Mouse (Mus musculus): ENCODE results near the gene Tnfsf15. TPM values are rescaled to one million over a fixed set of nuclear protein-coding genes. Genes with fewer than 3 reads are reported as not detected.

Tnfsf15 gene
- total RNA-seq, 2 experiments from 2014 or later = 0.08 TPM; not detected in 1

DNA sequence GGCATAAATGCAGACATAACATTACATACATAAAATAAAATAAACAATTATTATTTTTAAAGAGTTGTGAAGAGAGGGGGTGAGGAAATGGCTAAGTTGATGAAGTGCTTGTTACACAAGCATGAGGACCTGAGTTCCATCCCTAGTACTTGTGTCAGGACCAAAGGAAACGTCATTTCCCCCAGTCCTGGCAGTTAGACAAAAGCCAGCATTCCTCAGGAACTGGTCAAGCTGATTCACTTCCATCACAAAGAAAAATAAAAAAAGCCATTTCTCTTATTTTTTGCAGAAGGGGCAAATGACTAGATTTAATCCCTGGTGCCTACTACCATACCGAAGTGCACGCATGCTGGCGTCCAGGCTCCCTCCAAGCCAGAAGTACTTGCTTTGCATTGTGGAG lies 48.0 kb downstream of the Tnfsf15 start:
- intact Hi-C loops (cut with DNase I) = no loop called here
- no peak for TF ChIP-seq CTCF (IDR thresholded peaks at IDR 0.05)
- Histone ChIP-seq H3K4me3 (no peak overlapping the region), H3K27ac (no peak overlapping the region)
- DNase-seq = no peak

GRCm38 (mm10) chr4:63692351-63692750 lies 52.6 kb downstream of the Tnfsf15 start:
- DNase-seq = no peak
- intact Hi-C loops (cut with DNase I) = no loop called here
- Histone ChIP-seq H3K4me3 (no peak overlapping the region), H3K27ac (no peak overlapping the region)
- TF ChIP-seq CTCF (IDR thresholded peaks at IDR 0.05) = no peak

GRCm38 (mm10) chr4:63687429-63687828 lies 57.5 kb downstream of the Tnfsf15 start:
- Histone ChIP-seq H3K4me3 (no peak overlapping the region), H3K27ac (no peak overlapping the region)
- TF ChIP-seq CTCF (IDR thresholded peaks at IDR 0.05) = no peak
- intact Hi-C loops (cut with DNase I) = loop anchor here (2.0 to 5.0 kb wide), 2 partner anchors 155 to 261 kb away; no protein-coding TSS in a partner anchor
- DNase-seq = no peak

- peak; percentile 62 for TF ChIP-seq CTCF (IDR thresholded peaks at IDR 0.05)
- no peak for DNase-seq
- intact Hi-C loops (cut with DNase I) = loop anchor here (2.0 to 5.0 kb wide), 2 partner anchors 156 to 263 kb away; no protein-coding TSS in a partner anchor
- H3K27ac ChIP-seq = no peak overlapping the region
- H3K4me3 ChIP-seq = no peak overlapping the region
Measured at GRCm38 (mm10) chr4:63686157-63686556, 58.8 kb downstream of the Tnfsf15 start.

- Histone ChIP-seq H3K4me3 (no peak overlapping the region), H3K27ac (no peak overlapping the region)
- intact Hi-C loops (cut with DNase I) = loop anchor here (5.0 kb wide), 1 partner anchor 157 kb away; no protein-coding TSS in a partner anchor
- no peak for DNase-seq
- no peak for TF ChIP-seq CTCF (IDR thresholded peaks at IDR 0.05)
Measured at GRCm38 (mm10) chr4:63685253-63685525, 59.7 kb downstream of the Tnfsf15 start.

- DNase-seq = no peak
- Histone ChIP-seq H3K27ac (no peak overlapping the region), H3K4me3 (no peak overlapping the region)
- intact Hi-C loops (cut with DNase I) = loop anchor here (5.0 kb wide), 1 partner anchor 158 kb away; no protein-coding TSS in a partner anchor
- TF ChIP-seq CTCF (IDR thresholded peaks at IDR 0.05) = no peak
Measured at GRCm38 (mm10) chr4:63684412-63685252, 60.3 kb downstream of the Tnfsf15 start.

DNA sequence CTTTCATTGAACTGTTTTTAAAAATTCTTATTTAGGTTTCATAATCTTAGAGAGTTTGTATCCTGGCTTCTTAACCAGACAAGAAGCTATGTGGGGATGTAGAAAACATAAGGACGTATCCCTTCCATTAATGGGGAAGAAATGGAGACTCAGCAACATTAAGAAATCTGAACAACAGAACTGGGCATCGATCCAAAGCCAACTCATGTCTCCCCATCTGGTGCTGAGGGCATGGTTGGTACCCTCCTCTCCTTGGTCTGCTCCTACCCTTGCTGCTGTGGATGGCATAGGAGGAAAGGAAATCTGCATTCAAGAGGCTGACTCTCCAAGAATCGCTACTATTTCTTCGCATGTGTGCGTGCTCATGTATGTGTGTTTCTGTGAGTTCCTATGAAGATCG lies 61.2 kb downstream of the Tnfsf15 start:
- Histone ChIP-seq H3K4me3 (no peak overlapping the region), H3K27ac (no peak overlapping the region)
- intact Hi-C loops (cut with DNase I) = no loop called here
- no peak for DNase-seq
- TF ChIP-seq CTCF (IDR thresholded peaks at IDR 0.05) = no peak

DNA sequence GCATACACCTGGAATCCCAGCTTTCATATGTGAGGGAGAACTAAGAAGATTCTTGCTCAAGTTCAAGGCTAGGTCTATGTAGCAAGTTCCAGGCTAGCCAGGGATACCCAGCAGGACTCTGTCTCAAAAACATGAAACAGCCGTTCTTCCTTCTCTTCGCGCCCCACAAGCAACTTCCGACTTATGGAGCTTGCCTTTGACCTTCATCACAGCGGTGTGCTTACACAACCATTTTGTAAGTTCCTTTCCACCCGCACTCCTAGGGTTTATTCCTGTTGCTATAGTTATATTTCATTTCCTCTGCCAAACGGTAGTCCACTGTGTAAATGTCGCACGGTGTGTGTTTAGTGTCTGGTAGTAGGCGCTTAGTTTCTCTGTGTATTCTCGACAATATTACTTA lies 61.9 kb downstream of the Tnfsf15 start:
- H3K27ac ChIP-seq = no peak overlapping the region
- TF ChIP-seq CTCF (IDR thresholded peaks at IDR 0.05) = no peak
- intact Hi-C loops (cut with DNase I) = no loop called here
- no peak overlapping the region for H3K4me3 ChIP-seq
- no peak for DNase-seq

DNA sequence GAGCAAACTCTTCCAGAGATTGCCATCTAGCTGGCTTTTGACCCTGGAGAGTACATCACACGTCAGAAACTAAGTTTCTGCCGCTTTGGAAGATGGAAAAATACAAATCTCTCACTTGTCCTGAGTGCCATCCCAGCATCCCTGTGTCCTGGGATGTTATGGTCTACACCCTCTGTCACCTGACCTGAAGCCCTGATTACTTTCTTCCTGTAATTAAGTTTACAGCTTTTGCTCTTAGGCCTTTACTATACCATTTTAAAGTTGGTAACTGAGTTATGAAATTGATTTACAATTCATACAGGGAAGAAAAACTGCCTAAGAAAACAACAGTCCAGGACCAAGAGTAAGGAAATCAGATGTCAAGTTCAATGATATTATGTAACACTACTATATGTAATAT lies 62.5 kb downstream of the Tnfsf15 start:
- DNase-seq = no peak
- Histone ChIP-seq H3K4me3 (no peak overlapping the region), H3K27ac (no peak overlapping the region)
- TF ChIP-seq CTCF (IDR thresholded peaks at IDR 0.05) = no peak
- intact Hi-C loops (cut with DNase I) = no loop called here

DNA sequence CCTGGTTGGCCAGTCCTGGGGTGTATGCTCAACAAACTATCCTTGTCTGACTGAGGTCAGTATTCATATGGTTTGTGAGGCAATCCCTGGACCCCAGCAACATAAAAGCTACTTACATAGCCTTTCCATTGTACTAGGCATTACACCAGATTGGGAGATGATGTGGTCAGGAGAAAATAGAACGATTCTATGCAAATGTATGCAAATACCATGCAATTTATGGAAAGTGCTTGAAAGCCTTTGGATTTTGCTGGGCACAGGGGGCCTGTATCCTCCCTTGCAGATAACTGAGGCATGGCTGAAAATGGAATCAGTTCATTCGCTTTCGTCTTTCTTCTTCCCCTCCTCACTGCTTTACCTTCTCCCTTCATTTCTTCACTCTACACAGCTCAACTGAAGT lies 63.4 kb downstream of the Tnfsf15 start:
- no peak for DNase-seq
- intact Hi-C loops (cut with DNase I) = no loop called here
- Histone ChIP-seq H3K27ac (no peak overlapping the region), H3K4me3 (no peak overlapping the region)
- no peak for TF ChIP-seq CTCF (IDR thresholded peaks at IDR 0.05)

Other genes with a start within 250 kb of the Tnfsf15 start
- 1 to 10 TPM; 1.6 to 2.2 TPM for gene Whrn, start 249.1 kb downstream of the Tnfsf15 start, total RNA-seq (2021)
- gene Atp6v1g1, start 200.3 kb downstream of the Tnfsf15 start, total RNA-seq (2021) = 100 to 1,000 TPM; 212 to 239 TPM
- 10 to 100 TPM; 13.3 to 14.7 TPM for gene Tmem268, start 186.3 kb downstream of the Tnfsf15 start, total RNA-seq (2021)
- gene Gm11213, start 139.9 kb downstream of the Tnfsf15 start, total RNA-seq (2021) = not detected
- gene Tex48, start 122.7 kb downstream of the Tnfsf15 start, total RNA-seq (2021) = not detected
- gene Gm11214, start 81.7 kb downstream of the Tnfsf15 start, total RNA-seq (2021) = not detected
- gene Tnfsf8, start 116.2 kb upstream of the Tnfsf15 start, total RNA-seq (2021) = not detected